In the genomic region with DNA sequence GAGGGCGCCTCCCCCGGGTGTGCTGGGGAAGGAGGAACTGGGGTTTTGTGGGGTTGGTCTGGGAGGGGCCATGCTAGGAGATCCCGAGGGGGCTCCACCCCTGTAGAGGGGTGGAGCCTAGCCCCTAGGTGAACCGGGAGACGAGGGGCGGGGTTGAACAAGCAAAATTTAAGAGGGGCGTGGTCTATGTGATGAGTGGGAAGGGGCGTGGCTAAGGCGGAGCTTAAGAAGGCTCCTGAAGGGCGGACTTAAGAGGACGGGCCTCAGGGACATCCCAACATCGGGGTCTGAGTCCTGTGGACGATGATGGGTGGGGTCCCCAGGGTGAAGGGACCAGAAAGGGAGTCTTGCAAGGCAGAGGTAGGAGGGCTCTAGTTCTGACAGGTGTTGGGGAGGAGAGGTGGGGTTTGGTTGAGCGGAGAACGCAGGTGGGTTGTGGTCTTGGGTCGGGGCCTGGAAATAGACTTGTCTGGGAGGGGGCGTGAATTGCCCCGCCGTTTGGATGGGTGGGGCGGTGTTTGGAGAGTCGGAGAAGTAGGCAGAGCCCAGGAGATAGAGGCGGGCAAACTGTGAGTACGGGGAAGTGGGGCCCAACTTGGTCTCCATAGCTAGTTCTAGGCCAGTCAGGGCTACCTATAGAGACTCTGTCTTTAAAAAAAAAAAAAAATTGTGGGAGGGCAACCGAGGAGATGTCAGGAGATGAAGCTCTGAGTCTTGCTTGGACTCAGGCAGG, we compare ENCODE assay signal across 8 mouse cellular contexts. TPM values are rescaled to one million over a fixed set of nuclear protein-coding genes. Genes with fewer than 3 reads are reported as not detected.
DNase-seq lines count a peak whose midpoint lies in the region; ATAC-seq and TF ChIP-seq lines count a peak whose summit lies in the region.

No protein-coding gene starts in this region.

- DNase-seq in heart, adult 11 months, result peak; percentile 97
- DNase-seq in heart, adult 8-10 months (ENCODE audit: low spot score), result no peak
- peak; percentile 88 for DNase-seq in embryo, embryonic 11 days
- peak; percentile 94 for DNase-seq in kidney, postnatal 0 days (ENCODE audit: low spot score)
- DNase-seq in spleen, adult 18-20 months, result peak; percentile 64 to 72

- peak overlapping the region; percentile 69 for H3K4me2 ChIP-seq in heart, embryonic 14.5 days (ENCODE audit: low read length)
- peak overlapping the region; percentile 84 for H3K4me2 ChIP-seq in kidney, postnatal 0 days (ENCODE audit: low read length)

- H3K9ac ChIP-seq in heart, embryonic 14.5 days (ENCODE audit: low read length), result peak overlapping the region; percentile 42; the same call in 1 of the 2 replicates
- peak overlapping the region; percentile 61; the same call in 1 of the 2 replicates for H3K9ac ChIP-seq in kidney, postnatal 0 days (ENCODE audit: low read depth, low read length)

- peak; percentile 35 for ATAC-seq in heart, embryonic 14.5 days (ENCODE audit: insufficient number of reproducible peaks, insufficient read depth, low FRiP score, low read depth)
- peak; percentile 65 for ATAC-seq in kidney, postnatal 0 days (replicated peaks; ENCODE audit: low FRiP score, low read depth)
- ATAC-seq in cerebellum, adult (ENCODE audit: insufficient number of reproducible peaks, low FRiP score, low TSS enrichment), result no peak

- H3K9me3 ChIP-seq in heart, embryonic 14.5 days (ENCODE audit: control insufficient read depth, low read length), result no peaks in the 10 kb centered on the region
- no peaks in the 10 kb centered on the region for H3K9me3 ChIP-seq in kidney, postnatal 0 days (replicated peaks; ENCODE audit: low read length)

- WGBS in heart, embryonic 14.5 days, result 2% methylated on average over 24 of the region's 24 CpGs
- 2% methylated on average over 24 of the region's 24 CpGs for whole genome bisulfite sequencing in kidney, postnatal 0 days
- WGBS in macrophage (ENCODE audit: missing documents), result 11% methylated on average over 22 of the region's 24 CpGs

- H3K36me3 ChIP-seq in heart, embryonic 14.5 days (ENCODE audit: control insufficient read depth, insufficient read depth, low read length), result no peaks in the 10 kb centered on the region
- H3K36me3 ChIP-seq in kidney, postnatal 0 days (ENCODE audit: insufficient read depth, low read length), result no peaks in the 10 kb centered on the region
- no peaks in the 10 kb centered on the region for H3K36me3 ChIP-seq in macrophage (ENCODE audit: inconsistent target)

- peak; percentile 17; the same call in 1 of the 2 replicates for TF ChIP-seq CTCF in kidney, postnatal 0 days (IDR thresholded peaks at IDR 0.05; ENCODE audit: low read depth)

- no peak overlapping the region for H3K27ac ChIP-seq in heart, embryonic 14.5 days (replicated peaks in 1 of 2; ENCODE audit: control insufficient read depth in 1 of 2, insufficient read depth in 1 of 2, low read depth in 2 of 2, low read length in 2 of 2)
- no peak overlapping the region for H3K27ac ChIP-seq in kidney, postnatal 0 days
- no peak overlapping the region for H3K27ac ChIP-seq in macrophage

- H3K27me3 ChIP-seq in heart, embryonic 14.5 days (ENCODE audit: control insufficient read depth, insufficient read depth, low read length), result peaks cover 79% of the 10 kb centered on the region
- H3K27me3 ChIP-seq in kidney, postnatal 0 days (ENCODE audit: insufficient read depth, low read length), result peaks cover 12% of the 10 kb centered on the region; the same call in 1 of the 2 replicates

- H3K4me3 ChIP-seq in heart, embryonic 14.5 days (ENCODE audit: control insufficient read depth in 1 of 2, insufficient read depth in 1 of 2, low read depth in 1 of 2, low read length in 2 of 2), result peak overlapping the region; percentile 38 to 42
- H3K4me3 ChIP-seq in kidney, postnatal 0 days (replicated peaks; ENCODE audit: low read depth, low read length), result peak overlapping the region; percentile 52
- peak overlapping the region; percentile 35 for H3K4me3 ChIP-seq in macrophage (ENCODE audit: inconsistent target)

- H3K79me2 ChIP-seq in macrophage (ENCODE audit: inconsistent target), result no peaks in the 10 kb centered on the region

- peaks cover 7 to 13% of the 10 kb centered on the region in 2 experiments for H3K4me1 ChIP-seq in heart, embryonic 14.5 days (ENCODE audit: control insufficient read depth in 2 of 2, insufficient read depth in 2 of 2, low read length in 2 of 2)
- H3K4me1 ChIP-seq in kidney, postnatal 0 days (replicated peaks; ENCODE audit: insufficient read depth, low read length), result peaks cover 4% of the 10 kb centered on the region; the same call in 1 of the 2 replicates

RNA-seq across cellular contexts. Expression of a gene that starts 0.5 kb away (rescaled TPM):
- under 1 TPM in 2 of 4 experiments, not detected in 2; 0.16 to 0.25 TPM for total RNA-seq in heart, adult 8-10 months (2022)
- polyA plus RNA-seq in heart, embryonic 14.5 days (2014; fragmentation: Nextera tagmentation; extraction: Ambion mirVana), result 0.53 TPM in 1 of 2 replicates, not detected in the other
- 17.1 and 19.1 TPM in 2 replicates for polyA plus RNA-seq in kidney, postnatal 0 days (2015; fragmentation: Nextera tagmentation; extraction: Ambion mirVana)
- 1 to 10 TPM in 10 of 26 experiments, under 1 TPM in 9, not detected in 7; 0.58 to 2.4 (median 1.0) TPM for total RNA-seq in macrophage (2018; cell fraction: chromatin; rRNA removed)
- total RNA-seq in macrophage (2018; cell fraction: cytosol; rRNA removed), result 10 to 100 TPM in 4 of 26 experiments, 1 to 10 TPM in 22; 5.0 to 13.4 (median 8.5) TPM
- total RNA-seq in macrophage (2018; cell fraction: nucleus; rRNA removed), result 10 to 100 TPM in 3 of 26 experiments, 1 to 10 TPM in 23; 1.8 to 11.6 (median 6.1) TPM
- polyA plus RNA-seq in macrophage (2018), result 3.2 to 9.9 TPM (median 8.7 TPM) in 3 replicates

RNA-seq across cellular contexts. Expression of a gene that starts 7.3 kb away (rescaled TPM):
- total RNA-seq in heart, adult 8-10 months (2022), result under 1 TPM in 2 of 4 experiments, not detected in 2; 0.14 to 0.19 TPM
- polyA plus RNA-seq in heart, embryonic 14.5 days (2014; fragmentation: Nextera tagmentation; extraction: Ambion mirVana), result not detected in 2 replicates
- 0.13 and 0.20 TPM in 2 replicates for polyA plus RNA-seq in kidney, postnatal 0 days (2015; fragmentation: Nextera tagmentation; extraction: Ambion mirVana)
- total RNA-seq in macrophage (2018; cell fraction: chromatin; rRNA removed), result not detected
- under 1 TPM in 1 of 26 experiments, not detected in 25; 0.07 TPM for total RNA-seq in macrophage (2018; cell fraction: cytosol; rRNA removed)
- total RNA-seq in macrophage (2018; cell fraction: nucleus; rRNA removed), result not detected
- not detected in 3 replicates for polyA plus RNA-seq in macrophage (2018)

RNA-seq across cellular contexts. Expression of a gene that starts 9.6 kb away (rescaled TPM):
- 100 to 1,000 TPM; 192 to 237 (median 204) TPM for total RNA-seq in heart, adult 8-10 months (2022)
- 14.6 and 15.3 TPM in 2 replicates for polyA plus RNA-seq in heart, embryonic 14.5 days (2014; fragmentation: Nextera tagmentation; extraction: Ambion mirVana)
- polyA plus RNA-seq in kidney, postnatal 0 days (2015; fragmentation: Nextera tagmentation; extraction: Ambion mirVana), result 50.5 and 53.7 TPM in 2 replicates
- total RNA-seq in macrophage (2018; cell fraction: chromatin; rRNA removed), result 100 to 1,000 TPM in 25 of 26 experiments, 10 to 100 TPM in 1; 92.0 to 343 (median 227) TPM
- total RNA-seq in macrophage (2018; cell fraction: cytosol; rRNA removed), result 10 to 100 TPM; 55.5 to 94.2 (median 79.8) TPM
- 100 to 1,000 TPM; 122 to 340 (median 210) TPM for total RNA-seq in macrophage (2018; cell fraction: nucleus; rRNA removed)
- 59.7 to 109 TPM (median 64.8 TPM) in 3 replicates for polyA plus RNA-seq in macrophage (2018)

RNA-seq across cellular contexts. Expression of a gene that starts 16.4 kb away (rescaled TPM):
- 10 to 100 TPM; 28.8 to 31.5 (median 29.1) TPM for total RNA-seq in heart, adult 8-10 months (2022)
- polyA plus RNA-seq in heart, embryonic 14.5 days (2014; fragmentation: Nextera tagmentation; extraction: Ambion mirVana), result 62.2 and 64.0 TPM in 2 replicates
- 129 and 131 TPM in 2 replicates for polyA plus RNA-seq in kidney, postnatal 0 days (2015; fragmentation: Nextera tagmentation; extraction: Ambion mirVana)
- 100 to 1,000 TPM in 10 of 26 experiments, 10 to 100 TPM in 16; 13.0 to 161 (median 84.1) TPM for total RNA-seq in macrophage (2018; cell fraction: chromatin; rRNA removed)
- total RNA-seq in macrophage (2018; cell fraction: cytosol; rRNA removed), result 10 to 100 TPM; 49.1 to 87.5 (median 76.8) TPM
- total RNA-seq in macrophage (2018; cell fraction: nucleus; rRNA removed), result 100 to 1,000 TPM in 1 of 26 experiments, 10 to 100 TPM in 25; 19.3 to 101 (median 60.5) TPM
- polyA plus RNA-seq in macrophage (2018), result 30.1 to 92.7 TPM (median 76.2 TPM) in 3 replicates

RNA-seq across cellular contexts. Expression of a gene that starts 21.9 kb away (rescaled TPM):
- 10 to 100 TPM; 13.5 to 18.7 (median 14.2) TPM for total RNA-seq in heart, adult 8-10 months (2022)
- 10.8 and 19.0 TPM in 2 replicates for polyA plus RNA-seq in heart, embryonic 14.5 days (2014; fragmentation: Nextera tagmentation; extraction: Ambion mirVana)
- polyA plus RNA-seq in kidney, postnatal 0 days (2015; fragmentation: Nextera tagmentation; extraction: Ambion mirVana), result 106 and 124 TPM in 2 replicates
- total RNA-seq in macrophage (2018; cell fraction: chromatin; rRNA removed), result 100 to 1,000 TPM in 14 of 26 experiments, 10 to 100 TPM in 12; 16.8 to 259 (median 148) TPM
- 1,000 to 10,000 TPM in 13 of 26 experiments, 100 to 1,000 TPM in 13; 388 to 2,554 (median 1,070) TPM for total RNA-seq in macrophage (2018; cell fraction: cytosol; rRNA removed)
- 1,000 to 10,000 TPM in 8 of 26 experiments, 100 to 1,000 TPM in 17, 10 to 100 TPM in 1; 94.8 to 1,428 (median 310) TPM for total RNA-seq in macrophage (2018; cell fraction: nucleus; rRNA removed)
- polyA plus RNA-seq in macrophage (2018), result 155 to 1,074 TPM (median 938 TPM) in 3 replicates
